Mouse (Mus musculus) G1E (cell line): Measurements from ENCODE around the gene Rpl24. TPM values are rescaled to one million over a fixed set of nuclear protein-coding genes. Genes with fewer than 3 reads are reported as not detected.
A peak's percentile ranks its signal among the peaks of the same experiment; 100 is the strongest.
"Not testable (repeated sequence)": the region's sequence is repeated elsewhere in the genome, so short reads cannot be mapped to it uniquely, and the experiment has no call there.

Source experiments
- ATAC-seq: 2 replicates; pipeline ENCODE4 v1.8.0; 2016; ENCODE audit warnings: mild to moderate bottlenecking; ENCODE audit not compliant: insufficient number of reproducible peaks, poor library complexity, low FRiP score, severe bottlenecking; ENCODE audit errors: extremely low read depth
- DNase-seq: peaks from one replicate; pipeline ENCODE4 v3.0.0; 2012; ENCODE audit warnings: low spot score
- H3K27me3 ChIP-seq: 2 replicates; pipeline ENCODE4 v1.6.1; 2012; ENCODE audit warnings: mild to moderate bottlenecking, low read length, inconsistent platforms; ENCODE audit not compliant: insufficient read depth
- H3K36me3 ChIP-seq: replicated peaks from 2 replicates; pipeline ENCODE3; 2012; ENCODE audit warnings: mild to moderate bottlenecking, inconsistent platforms
- H3K4me1 ChIP-seq: 2 replicates; pipeline ENCODE4 v1.6.1; 2012; ENCODE audit warnings: low read depth, low read length, inconsistent platforms, mixed read lengths; ENCODE audit not compliant: insufficient read depth
- H3K4me3 ChIP-seq: 2 replicates; pipeline ENCODE4 v1.5.1; 2012; ENCODE audit warnings: low read depth, mild to moderate bottlenecking, inconsistent platforms, low read length, moderate library complexity, mixed read lengths
- H3K9me3 ChIP-seq: replicated peaks from 2 replicates; pipeline ENCODE4 v1.6.1; 2012; ENCODE audit warnings: inconsistent platforms
- CTCF ChIP-seq: IDR thresholded peaks from 2 replicates; pipeline ENCODE4 v1.5.1; 2012; ENCODE audit warnings: low read depth, low read length, inconsistent platforms, mixed read lengths
- GATA1 ChIP-seq: IDR thresholded peaks from 2 replicates; pipeline ENCODE4 v1.6.1; 2012; ENCODE audit warnings: borderline replicate concordance, low read length, inconsistent platforms, mixed read lengths
- GATA2 ChIP-seq: IDR thresholded peaks from 2 replicates; pipeline ENCODE4 v1.6.1; 2012; ENCODE audit warnings: low read depth, low read length, inconsistent platforms, borderline replicate concordance
- POLR2AphosphoS5 ChIP-seq: IDR thresholded peaks from 2 replicates; pipeline ENCODE4 v1.6.1; 2012; ENCODE audit warnings: low read depth, low read length, inconsistent platforms; ENCODE audit not compliant: insufficient replicate concordance
- TAL1 ChIP-seq: conservative IDR thresholded peaks from 2 replicates; pipeline ENCODE4 v1.6.1; 2012; ENCODE audit warnings: low read depth, low read length, inconsistent platforms, mixed read lengths
- polyA plus RNA-seq: library from polyadenylated mRNA; stranded (reverse); fragments of >175 nt; gene quantifications from 2 replicates; pipeline ENCODE4 v1.2.3, GENCODE M21; 2012
- total RNA-seq, 2 experiments: library from RNA; stranded (forward) in 1 of 2; stranded (reverse) in 1 of 2; fragments of 200-1000 nt in 1 of 2; fragments of >200 nt in 1 of 2; fragmentation: Nextera tagmentation in 1 of 2; gene quantifications; 2 replicates each; pipeline ENCODE4 v1.2.3; 2014 to 2017

The Rpl24 gene
- total and polyA plus RNA-seq, 3 experiments: 148 to 1,386 (median 496) TPM

DNA sequence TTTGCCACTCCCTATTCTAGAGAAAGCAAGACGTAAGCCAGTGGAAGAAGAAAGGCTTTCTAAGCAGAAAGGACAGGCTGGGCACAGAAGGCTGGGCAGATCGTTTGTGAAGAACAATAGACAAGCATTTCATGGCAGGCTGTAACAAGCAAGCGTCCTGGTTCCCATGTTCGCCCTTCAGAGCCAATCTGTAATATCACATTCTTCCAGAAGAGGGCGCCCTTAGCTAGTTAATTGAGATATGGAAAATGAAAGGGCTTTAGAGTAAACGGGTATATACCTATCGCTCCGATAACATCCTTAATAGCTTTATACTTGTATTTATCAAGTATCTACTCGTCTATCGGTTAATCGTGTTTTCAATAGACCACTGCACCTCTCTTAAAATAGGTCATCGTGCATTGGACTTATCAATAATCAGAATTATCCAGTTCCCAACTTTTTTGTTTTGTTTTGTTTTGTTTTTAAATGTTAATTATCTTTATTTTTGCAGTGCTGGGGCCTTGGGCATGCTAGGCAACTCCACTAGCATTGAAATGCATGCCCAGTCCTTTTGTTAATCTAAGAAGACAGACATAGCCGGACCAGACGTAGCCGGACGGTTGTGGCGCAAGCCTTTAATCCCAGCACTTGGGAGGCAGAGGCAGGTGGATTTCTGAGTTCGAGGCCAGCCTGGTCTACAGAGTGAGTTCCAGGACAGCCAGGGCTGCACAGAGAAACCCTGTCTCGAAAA, 15.0 kb upstream of the Rpl24 start:
- ATAC-seq (peak; percentile 67), DNase-seq (peak; percentile 41)
- H3K36me3 ChIP-seq: no peaks in the 10 kb centered on the region
- peaks cover 25% of the 10 kb centered on the region for H3K4me1 ChIP-seq
- peak overlapping the region; percentile 64 for H3K4me3 ChIP-seq
- TF ChIP-seq TAL1: no peak
- TF ChIP-seq GATA1: no peak
- no peak for TF ChIP-seq POLR2AphosphoS5
- peak; percentile 51 for TF ChIP-seq CTCF
- no peak for TF ChIP-seq GATA2
- H3K27me3 ChIP-seq: no peaks in the 10 kb centered on the region
- no peaks in the 10 kb centered on the region; the same call in 1 of the 2 replicates for H3K9me3 ChIP-seq

DNA sequence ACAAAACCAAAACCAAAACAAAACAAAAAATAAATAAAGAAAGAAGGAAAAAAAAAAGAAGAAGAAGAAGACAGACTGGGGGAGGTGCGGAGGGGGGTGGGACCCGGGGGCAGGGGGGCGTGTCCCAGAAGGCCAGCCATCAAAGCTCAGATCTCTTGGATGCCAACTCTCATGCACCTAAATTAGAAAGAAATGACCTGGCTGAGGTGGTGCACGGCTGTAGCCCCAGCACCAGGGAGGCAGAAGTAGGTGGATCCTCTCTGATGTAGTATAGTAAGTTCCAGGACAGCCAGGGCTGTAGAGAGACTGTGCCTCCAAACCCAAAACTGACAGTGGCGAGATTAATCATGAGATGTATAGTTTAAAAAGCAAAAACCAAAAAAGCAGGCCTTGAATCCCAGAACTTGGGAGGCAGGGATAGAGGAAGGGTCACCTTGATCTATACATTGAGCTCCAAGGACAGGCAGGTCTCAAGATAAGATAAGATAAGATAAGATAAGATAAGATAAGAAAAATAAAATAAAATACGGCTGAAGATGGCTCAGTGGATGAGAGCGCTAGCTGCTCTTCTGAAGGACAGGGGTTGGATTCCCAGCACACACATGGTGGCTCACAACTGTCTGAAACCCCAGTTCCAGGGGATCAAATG, 14.3 kb upstream of the Rpl24 start:
- H3K4me1 ChIP-seq: peaks cover 25% of the 10 kb centered on the region
- no peak for ATAC-seq

DNA sequence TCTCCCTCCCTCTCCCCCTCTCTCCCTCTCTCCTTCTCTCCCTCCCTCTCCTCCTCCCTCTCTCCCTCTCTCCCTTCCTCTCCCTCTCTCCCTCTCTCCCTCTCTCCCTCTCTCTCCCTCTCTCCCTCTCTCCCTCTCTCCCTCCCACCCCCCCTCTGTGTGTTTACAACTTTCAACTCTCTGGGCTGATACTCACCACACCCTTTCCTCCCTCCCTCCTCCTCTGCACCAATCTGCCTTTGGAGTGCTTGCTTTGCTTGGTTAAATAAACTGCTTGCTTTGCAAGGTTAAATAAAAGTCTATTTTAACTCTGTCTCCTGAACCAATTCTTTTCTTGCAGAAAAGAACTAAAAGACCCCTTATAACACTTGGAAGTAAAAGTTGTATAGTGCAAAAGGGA, 13.3 kb upstream of the Rpl24 start:
- ATAC-seq (no peak; the same call in 1 of the 2 replicates), DNase-seq (no peak)

More for the DNA sequence above, 14.3 kb upstream of the Rpl24 start:
- no peaks in the 10 kb centered on the region for H3K27me3 ChIP-seq
- DNase-seq: no peak
- H3K4me3 ChIP-seq: peak overlapping the region; percentile 48; the same call in 1 of the 2 replicates
- no peaks in the 10 kb centered on the region; the same call in 1 of the 2 replicates for H3K9me3 ChIP-seq
- no peaks in the 10 kb centered on the region for H3K36me3 ChIP-seq
- TF ChIP-seq TAL1: no peak
- TF ChIP-seq POLR2AphosphoS5: no peak
- no peak for TF ChIP-seq CTCF
- TF ChIP-seq GATA2: no peak
- TF ChIP-seq GATA1: no peak

DNA sequence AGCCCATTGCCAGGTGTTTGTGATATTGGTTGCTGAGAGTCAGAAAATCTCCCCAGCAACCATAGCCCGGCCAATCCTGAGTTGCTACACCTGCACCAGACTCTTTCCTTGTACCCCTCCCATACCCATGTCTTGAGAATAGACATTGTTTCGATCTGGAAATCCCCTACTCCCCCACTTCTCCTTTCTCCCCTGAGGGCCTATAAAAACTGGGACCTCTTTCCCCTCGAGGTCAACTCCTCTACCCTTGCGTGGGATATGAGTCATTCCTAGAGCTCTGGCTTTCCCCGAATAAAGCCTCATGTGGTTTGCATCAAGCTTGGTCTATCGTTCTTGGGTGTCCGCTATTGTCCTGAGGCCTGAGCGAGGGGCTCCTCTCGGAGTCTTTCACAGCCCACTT, 11.9 kb upstream of the Rpl24 start:
- H3K4me3 ChIP-seq, H3K36me3 ChIP-seq, H3K9me3 ChIP-seq, ATAC-seq, H3K27me3 ChIP-seq, DNase-seq: not testable (repeated sequence)
- peaks cover 14% of the 10 kb centered on the region for H3K4me1 ChIP-seq

More for the DNA sequence above, 13.3 kb upstream of the Rpl24 start:
- no peaks in the 10 kb centered on the region for H3K36me3 ChIP-seq
- H3K9me3 ChIP-seq: no peaks in the 10 kb centered on the region; the same call in 1 of the 2 replicates
- H3K4me3 ChIP-seq: no peak overlapping the region
- peaks cover 22% of the 10 kb centered on the region for H3K4me1 ChIP-seq
- no peaks in the 10 kb centered on the region for H3K27me3 ChIP-seq
- TF ChIP-seq TAL1 (no peak), POLR2AphosphoS5 (no peak), GATA1 (no peak), CTCF (no peak), GATA2 (no peak)

DNA sequence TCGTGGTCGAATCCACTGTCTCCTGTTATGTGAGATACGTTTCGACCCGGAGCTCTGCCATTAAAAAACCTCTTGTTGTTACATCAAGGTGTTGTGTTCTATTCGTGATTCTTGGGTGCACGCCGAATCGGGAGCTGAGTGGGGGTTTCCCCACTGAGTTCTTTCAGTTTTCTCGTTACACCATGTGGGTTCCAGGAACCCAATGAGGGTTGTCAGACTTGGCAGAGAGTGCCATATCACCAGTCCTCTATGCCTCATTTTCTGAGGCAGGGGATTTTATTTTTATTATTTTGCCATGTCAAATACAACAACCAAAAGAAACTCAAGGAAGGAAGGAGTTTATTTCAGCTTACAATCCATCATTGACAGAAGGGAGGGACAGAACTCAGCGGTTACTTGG, 3.0 kb upstream of the Rpl24 start:
- H3K27me3 ChIP-seq, H3K36me3 ChIP-seq, H3K4me3 ChIP-seq, DNase-seq, H3K9me3 ChIP-seq, ATAC-seq: not testable (repeated sequence)
- H3K4me1 ChIP-seq: peaks cover 15% of the 10 kb centered on the region

DNA sequence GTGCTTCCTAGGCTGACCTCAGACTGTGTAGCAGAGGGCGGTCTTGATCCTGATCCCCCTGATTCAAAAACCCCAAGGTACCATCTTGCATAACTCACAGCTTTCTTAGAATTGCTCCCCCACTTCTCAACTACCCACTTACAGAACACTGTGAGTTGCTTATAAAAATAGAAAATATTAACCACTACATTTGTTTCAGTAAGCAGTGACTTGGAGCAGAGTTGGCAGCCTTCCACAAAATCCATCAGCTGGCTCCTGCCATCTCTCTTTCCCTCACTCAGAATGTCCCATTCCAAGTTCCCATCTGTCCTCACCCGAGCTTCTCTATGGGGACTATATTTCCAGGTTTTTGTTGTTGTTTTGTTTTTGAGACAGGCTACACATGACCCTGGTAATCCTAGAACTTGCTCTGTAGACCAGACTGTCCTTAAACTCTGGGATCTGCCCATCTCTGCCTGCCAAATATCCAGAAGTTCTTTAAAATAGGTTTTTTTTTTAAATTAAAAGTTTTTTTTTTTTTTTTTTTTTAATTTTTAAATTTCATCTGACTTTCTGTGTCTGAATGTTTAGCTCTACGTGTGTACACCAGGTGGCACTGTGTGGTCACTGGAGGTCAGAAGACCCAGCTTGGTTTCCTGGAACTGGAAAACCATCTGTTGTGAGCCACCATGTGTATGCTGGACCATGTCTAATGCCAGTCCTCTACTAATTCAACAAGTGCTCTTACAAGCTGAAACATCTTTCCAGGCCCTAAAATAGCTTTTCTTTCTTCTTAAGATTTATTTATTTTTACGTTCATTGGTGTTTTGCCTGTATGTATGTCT, 1.7 kb upstream of the Rpl24 start:
- Histone ChIP-seq H3K9me3 (no peaks in the 10 kb centered on the region), H3K36me3 (peaks cover 17% of the 10 kb centered on the region), H3K4me1 (peaks cover 23% of the 10 kb centered on the region), H3K27me3 (no peaks in the 10 kb centered on the region), H3K4me3 (no peak overlapping the region)
- ATAC-seq (no peak), DNase-seq (peak; percentile 43)
- TF ChIP-seq GATA2 (no peak), CTCF (no peak), POLR2AphosphoS5 (no peak), GATA1 (no peak), TAL1 (no peak)
